Mouse (Mus musculus): ENCODE results near the gene Fam107b. TPM values are rescaled to one million over a fixed set of nuclear protein-coding genes. Genes with fewer than 3 reads are reported as not detected.

Fam107b gene
- 4.8 and 9.7 TPM in 2 replicates for polyA plus RNA-seq (2012; rRNA removed)

DNA sequence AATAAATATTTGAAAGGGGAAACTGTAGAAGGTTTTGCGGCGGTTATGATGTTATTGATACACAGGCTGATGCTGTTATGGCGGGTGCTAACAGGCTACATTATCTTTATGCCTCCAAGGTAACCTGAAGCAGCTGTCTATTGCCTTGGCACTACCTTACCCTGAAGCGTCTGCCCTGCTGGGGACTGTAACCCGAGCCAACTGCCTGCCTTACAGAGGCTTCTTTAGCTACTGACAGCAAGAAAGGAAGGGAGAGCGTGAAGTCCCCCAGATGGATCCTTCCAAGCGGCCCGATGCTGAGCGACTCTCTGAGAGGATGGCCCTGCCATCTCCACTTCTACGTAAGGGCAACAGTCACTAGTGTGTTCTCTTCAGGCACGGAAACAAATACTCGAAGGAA is at the start of gene Fam107b:
TSS of gene Fam107b (plus strand) at position 303 of the 400 bp plus-strand sequence.

Other genes starting within 250 kb of the Fam107b start
- 3.1 and 4.7 TPM in 2 replicates for gene Rpp38, start 237.8 kb upstream of the Fam107b start, polyA plus RNA-seq (2012; rRNA removed)
- 0.52 TPM in 1 of 2 replicates, not detected in the other for gene Acbd7, start 234.3 kb upstream of the Fam107b start, polyA plus RNA-seq (2012; rRNA removed)
- gene Olah, start 173.3 kb upstream of the Fam107b start, polyA plus RNA-seq (2012; rRNA removed) = not detected in 2 replicates
- 0.41 TPM in 1 of 2 replicates, not detected in the other for gene Meig1, start 147.8 kb upstream of the Fam107b start, polyA plus RNA-seq (2012; rRNA removed)
- gene Dclre1c, start 146.4 kb upstream of the Fam107b start, polyA plus RNA-seq (2012; rRNA removed) = 2.9 and 3.3 TPM in 2 replicates
- gene Suv39h2, start 95.5 kb upstream of the Fam107b start, polyA plus RNA-seq (2012; rRNA removed) = 5.1 and 6.0 TPM in 2 replicates
- 1.9 TPM in 2 replicates for gene Gm45902, start 57.7 kb upstream of the Fam107b start, polyA plus RNA-seq (2012; rRNA removed)
- 15.8 and 24.0 TPM in 2 replicates for gene Hspa14, start 57.7 kb upstream of the Fam107b start, polyA plus RNA-seq (2012; rRNA removed)
- 0.28 and 0.68 TPM in 2 replicates for gene Cdnf, start 57.5 kb upstream of the Fam107b start, polyA plus RNA-seq (2012; rRNA removed)

Measured in ovary, adult 2 months (tissue).